Mouse (Mus musculus) midbrain, postnatal 0 days (tissue): ENCODE measurements around the gene Psmd9. TPM values are rescaled to one million over a fixed set of nuclear protein-coding genes. Genes with fewer than 3 reads are reported as not detected.

Experiments used
- ATAC-seq: fragments of 200-750 bp; cut with Nextera tagmentation; 2 replicates; pipeline ENCODE4 v1.8.0; 2017; ENCODE audit warnings: moderate number of reproducible peaks, mild to moderate bottlenecking, moderate TSS enrichment, moderate library complexity; ENCODE audit not compliant: low FRiP score
- DNase-seq: peaks from one replicate; pipeline ENCODE4 v3.0.0-alpha.2; 2015; ENCODE audit warnings: low spot score
- H3K27ac ChIP-seq: fragments of 300-500 bp; sonication (generic); 2 replicates; pipeline ENCODE4 v1.5.1; 2014; ENCODE audit warnings: low read depth, mild to moderate bottlenecking, low read length, mixed read lengths
- H3K27me3 ChIP-seq: fragments of 300-500 bp; sonication (generic); 2 replicates; pipeline ENCODE4 v1.6.1; 2014; ENCODE audit warnings: low read length, control low read depth, mixed read lengths; ENCODE audit not compliant: insufficient read depth
- H3K36me3 ChIP-seq: fragments of 300-500 bp; sonication (generic); 2 replicates; pipeline ENCODE4 v1.6.1; 2014; ENCODE audit warnings: low read length, control low read depth, mixed read lengths; ENCODE audit not compliant: insufficient read depth
- H3K4me1 ChIP-seq: fragments of 300-500 bp; sonication (generic); 2 replicates; pipeline ENCODE4 v1.6.1; 2014; ENCODE audit warnings: mild to moderate bottlenecking, control low read depth, antibody characterized with exemption, low read length, mixed read lengths; ENCODE audit not compliant: insufficient read depth
- H3K4me2 ChIP-seq: fragments of 300-500 bp; sonication (generic); 2 replicates; pipeline ENCODE4 v1.6.1; 2014; ENCODE audit warnings: low read depth, mild to moderate bottlenecking, low read length, mixed read lengths; ENCODE audit not compliant: poor library complexity, severe bottlenecking
- H3K4me3 ChIP-seq: fragments of 300-500 bp; sonication (generic); 2 replicates; pipeline ENCODE4 v1.5.1; 2014; ENCODE audit warnings: low read depth, mild to moderate bottlenecking, low read length, moderate library complexity
- H3K9ac ChIP-seq: fragments of 300-500 bp; sonication (generic); replicated peaks from 2 replicates; pipeline ENCODE4 v1.6.1; 2014; ENCODE audit warnings: mild to moderate bottlenecking, low read length, moderate library complexity, mixed read lengths; ENCODE audit not compliant: poor library complexity, severe bottlenecking
- H3K9me3 ChIP-seq: fragments of 300-500 bp; sonication (generic); 2 replicates; pipeline ENCODE4 v1.6.1; 2016; ENCODE audit warnings: low read length, control low read depth
- CTCF ChIP-seq: IDR thresholded peaks from 2 replicates; pipeline ENCODE4 v1.5.1; 2016; ENCODE audit warnings: antibody characterized with exemption, mild to moderate bottlenecking
- WGBS: fragments of 180-500 bp; shearing (Covaris S2); extraction: QIAGEN DNeasy Blood & Tissue Kit; methylation state at CpG from one replicate; pipeline ENCODE4 v1.1.7; 2014; 5-methylcytosine and 5-hydroxymethylcytosine counted together
- polyA plus RNA-seq: library from polyadenylated mRNA; unstranded; fragments of >200 nt; fragmentation: Nextera tagmentation; extraction: Ambion mirVana; gene quantifications from 2 replicates; pipeline ENCODE4 v1.2.1, GENCODE M21; 2015
- total RNA-seq: library from RNA; depleted of rRNA; stranded (reverse); fragments of >200 nt; gene quantifications from 2 replicates; pipeline ENCODE4 v1.2.3, GENCODE M21; 2014

Gene Psmd9
- total and polyA plus RNA-seq, 2 experiments from 2014 or later = 26.5 to 81.8 TPM

DNA sequence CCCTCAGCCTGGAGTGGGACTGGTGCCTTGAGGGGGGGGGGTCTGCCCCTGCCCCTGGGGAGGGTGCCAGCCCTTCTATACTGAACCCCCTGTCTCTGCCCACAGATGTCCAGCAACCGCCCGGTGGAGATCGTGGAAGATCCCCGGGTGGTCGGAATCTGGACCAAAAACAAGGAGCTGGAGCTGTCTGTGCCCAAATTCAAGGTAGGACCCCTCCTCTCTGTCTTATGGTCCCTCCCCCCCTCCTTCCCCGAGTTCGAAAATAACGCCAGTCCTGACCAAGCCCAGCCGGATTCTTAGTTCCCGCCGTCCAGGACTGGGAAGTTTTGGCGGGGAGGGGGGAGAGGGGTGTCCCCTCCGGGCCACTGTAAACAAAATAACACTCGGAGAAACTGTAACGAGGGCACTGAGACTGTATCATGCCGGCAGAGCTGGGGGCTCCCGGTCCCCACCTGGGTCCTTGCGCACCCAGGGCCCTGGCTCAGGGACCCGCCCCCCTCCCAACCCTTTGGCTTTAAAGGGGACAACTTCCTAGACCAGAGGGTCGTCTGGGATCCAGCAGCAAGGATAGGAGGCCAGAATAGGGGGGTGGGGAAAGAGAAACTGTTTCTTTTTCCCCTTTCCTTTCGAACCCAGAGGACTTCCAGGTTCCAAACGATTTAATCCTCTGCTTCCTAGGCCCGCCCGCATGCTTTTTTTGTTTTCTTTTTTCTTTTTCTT is 25.8 kb upstream of the Psmd9 start:
- peak; percentile 80 for DNase-seq
- peak overlapping the region; percentile 99 for H3K4me2 ChIP-seq
- H3K4me3 ChIP-seq = peak overlapping the region; percentile 91
- peak overlapping the region; percentile 99 for H3K27ac ChIP-seq
- no peaks in the 10 kb centered on the region for H3K27me3 ChIP-seq
- no peak for TF ChIP-seq CTCF
- H3K9me3 ChIP-seq = no peaks in the 10 kb centered on the region
- under 1% methylated on average over 21 of the region's 24 CpGs for WGBS
- peaks cover 28% of the 10 kb centered on the region for H3K36me3 ChIP-seq
- H3K9ac ChIP-seq = peak overlapping the region; percentile 97
- no peak for ATAC-seq
- peaks cover 14% of the 10 kb centered on the region; the same call in 1 of the 2 replicates for H3K4me1 ChIP-seq

DNA sequence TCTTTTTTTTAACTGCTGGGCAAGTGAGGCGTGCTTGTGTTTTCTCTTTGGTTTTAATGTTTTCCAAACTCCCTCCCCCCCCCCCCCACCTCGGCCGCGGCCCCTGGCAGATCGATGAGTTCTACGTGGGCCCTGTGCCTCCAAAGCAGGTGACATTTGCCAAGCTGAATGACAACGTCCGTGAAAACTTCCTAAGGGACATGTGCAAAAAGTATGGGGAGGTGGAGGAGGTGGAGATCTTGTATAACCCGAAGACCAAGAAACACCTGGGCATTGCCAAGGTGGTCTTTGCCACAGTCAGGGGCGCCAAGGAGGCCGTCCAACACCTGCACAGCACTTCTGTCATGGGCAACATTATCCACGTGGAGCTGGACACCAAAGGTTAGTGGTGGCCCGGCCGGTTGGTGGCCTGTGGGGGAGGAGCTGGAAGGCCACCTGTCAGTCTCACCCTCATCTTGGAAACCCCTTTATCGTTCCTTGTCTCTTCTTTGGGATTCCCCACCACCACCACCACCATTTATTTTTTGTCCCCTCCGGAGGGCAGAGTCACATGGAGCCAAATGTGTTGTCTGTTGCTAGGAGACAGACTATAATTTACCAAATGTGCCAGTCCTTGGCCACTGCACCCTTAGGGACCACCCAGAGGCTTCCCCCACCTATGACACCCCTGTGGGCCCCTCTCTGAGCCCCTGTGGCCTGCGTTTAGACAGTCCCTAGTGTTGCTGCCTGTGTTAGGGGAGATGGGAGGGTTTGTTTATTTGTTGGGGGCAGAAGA is 25.1 kb upstream of the Psmd9 start:
- Histone ChIP-seq H3K36me3 (peaks cover 33% of the 10 kb centered on the region), H3K27me3 (no peaks in the 10 kb centered on the region), H3K9ac (peak overlapping the region; percentile 97), H3K4me1 (peaks cover 14% of the 10 kb centered on the region), H3K4me2 (peak overlapping the region; percentile 99), H3K9me3 (no peaks in the 10 kb centered on the region), H3K4me3 (peak overlapping the region; percentile 91), H3K27ac (peak overlapping the region; percentile 99; the same call in 1 of the 2 replicates)
- ATAC-seq (no peak), DNase-seq (no peak)
- no peak for TF ChIP-seq CTCF
- 3% methylated on average over 17 of the region's 17 CpGs for WGBS

DNA sequence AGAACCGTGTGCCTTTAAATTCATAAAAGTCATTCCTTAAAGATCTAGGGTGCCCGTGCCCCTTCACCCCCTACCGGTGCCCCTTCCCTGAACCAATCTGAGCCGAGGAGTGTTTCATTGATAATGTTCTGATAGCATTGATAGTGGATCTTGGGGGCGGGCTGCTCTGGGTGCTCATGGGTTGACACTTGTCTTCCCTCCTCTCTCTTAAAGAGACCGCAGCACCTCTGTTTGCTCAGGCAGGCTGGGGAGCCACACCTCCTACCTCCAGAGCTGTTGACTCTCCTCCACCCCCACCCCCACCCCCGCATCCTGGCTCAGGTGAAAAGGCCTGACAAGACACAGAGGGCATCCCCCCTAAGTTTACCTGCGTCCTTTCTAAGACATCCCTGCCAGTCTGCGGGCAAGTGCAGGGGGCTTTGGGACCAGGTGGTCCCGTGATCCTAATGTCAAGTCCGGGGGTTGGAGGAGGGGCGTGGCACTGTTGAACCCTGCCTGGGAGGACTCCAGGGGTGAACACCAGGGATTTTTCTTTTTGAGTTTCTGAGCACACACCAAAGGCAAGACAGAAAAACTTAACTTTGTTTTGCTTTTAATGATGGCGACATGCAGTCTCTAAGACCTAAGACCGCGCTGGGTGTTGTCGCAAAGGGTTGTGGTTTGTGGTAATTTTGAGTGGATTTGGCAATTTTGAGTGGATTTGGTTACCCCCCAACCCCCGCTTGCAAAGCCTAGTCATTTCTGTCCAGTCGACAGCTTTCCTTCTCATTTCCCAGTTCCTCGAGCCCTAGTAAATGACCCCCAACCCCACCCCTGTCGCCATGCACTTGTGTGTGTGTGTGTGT is 24.2 kb upstream of the Psmd9 start:
- Histone ChIP-seq H3K4me1 (peaks cover 20% of the 10 kb centered on the region), H3K9me3 (no peaks in the 10 kb centered on the region), H3K36me3 (peaks cover 33% of the 10 kb centered on the region), H3K4me3 (peak overlapping the region; percentile 91), H3K27me3 (no peaks in the 10 kb centered on the region), H3K9ac (peak overlapping the region; percentile 97), H3K4me2 (peak overlapping the region; percentile 99), H3K27ac (peak overlapping the region; percentile 6; the same call in 1 of the 2 replicates)
- WGBS = 37% methylated on average over 20 of the region's 20 CpGs
- no peak for TF ChIP-seq CTCF
- ATAC-seq (no peak), DNase-seq (no peak)

DNA sequence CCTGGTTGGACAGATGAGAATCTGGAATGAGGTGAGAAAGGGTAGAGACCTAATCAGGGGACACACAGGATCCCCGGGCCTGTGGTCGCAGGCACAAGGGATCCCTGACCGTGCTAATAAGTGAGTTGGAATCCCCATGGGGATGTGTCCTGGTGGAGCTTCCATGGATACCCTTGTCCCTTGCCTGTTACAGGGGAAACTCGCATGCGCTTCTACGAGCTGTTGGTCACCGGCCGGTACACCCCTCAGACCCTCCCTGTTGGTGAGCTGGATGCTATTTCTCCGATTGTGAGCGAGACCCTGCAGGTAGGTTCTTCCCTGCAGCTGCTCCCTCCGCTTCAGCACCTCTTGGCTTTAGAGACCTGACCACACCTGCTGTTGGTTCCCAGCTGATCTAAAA is 22.9 kb upstream of the Psmd9 start:
- 85% methylated on average over 11 of the region's 11 CpGs for WGBS
- peaks cover 30% of the 10 kb centered on the region for H3K4me1 ChIP-seq
- no peak overlapping the region for H3K4me2 ChIP-seq

DNA sequence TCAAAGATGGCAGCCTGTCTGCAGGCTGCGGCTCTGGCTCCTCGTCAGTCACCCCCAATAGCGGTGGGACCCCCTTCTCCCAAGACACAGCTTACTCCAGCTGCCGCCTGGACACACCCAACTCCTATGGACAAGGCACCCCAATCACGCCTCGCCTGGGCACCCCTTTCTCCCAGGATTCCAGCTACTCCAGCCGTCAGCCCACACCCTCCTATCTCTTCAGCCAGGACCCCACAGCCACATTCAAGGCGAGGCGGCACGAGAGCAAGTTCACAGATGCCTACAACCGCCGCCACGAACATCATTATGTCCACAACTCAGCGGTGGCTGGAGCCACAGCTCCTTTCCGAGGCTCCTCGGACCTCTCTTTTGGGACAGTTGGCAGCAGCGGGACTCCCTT is 21.6 kb upstream of the Psmd9 start:
- DNase-seq (no peak), ATAC-seq (no peak)
- Histone ChIP-seq H3K9ac (no peak overlapping the region), H3K36me3 (peaks cover 47% of the 10 kb centered on the region), H3K27me3 (no peaks in the 10 kb centered on the region), H3K4me3 (no peak overlapping the region), H3K9me3 (no peaks in the 10 kb centered on the region), H3K4me2 (no peak overlapping the region), H3K4me1 (peaks cover 30% of the 10 kb centered on the region), H3K27ac (no peak overlapping the region)
- TF ChIP-seq CTCF = no peak
- WGBS = 82% methylated on average over 17 of the region's 17 CpGs

More for the DNA sequence above, 22.9 kb upstream of the Psmd9 start:
- no peak overlapping the region for H3K27ac ChIP-seq
- H3K4me3 ChIP-seq = no peak overlapping the region
- TF ChIP-seq CTCF = no peak
- H3K9ac ChIP-seq = no peak overlapping the region
- H3K36me3 ChIP-seq = peaks cover 36% of the 10 kb centered on the region
- ATAC-seq (no peak), DNase-seq (no peak)
- no peaks in the 10 kb centered on the region for H3K9me3 ChIP-seq
- no peaks in the 10 kb centered on the region for H3K27me3 ChIP-seq
